Mouse (Mus musculus) stomach, embryonic 15.5 days (tissue): ENCODE measurements around the gene Pou3f3. TPM values are rescaled to one million over a fixed set of nuclear protein-coding genes. Genes with fewer than 3 reads are reported as not detected.

Experiments used
- ATAC-seq: fragments of 200-750 bp; cut with Nextera tagmentation; 2 replicates; pipeline ENCODE4 v1.8.0; 2017; ENCODE audit warnings: low read depth, moderate number of reproducible peaks, moderate TSS enrichment; ENCODE audit not compliant: insufficient read depth, low FRiP score
- H3K27ac ChIP-seq: fragments of 300-500 bp; sonication (generic); 2 replicates; pipeline ENCODE4 v1.5.1; 2015; ENCODE audit warnings: mild to moderate bottlenecking, inconsistent platforms
- H3K27me3 ChIP-seq: fragments of 300-500 bp; sonication (generic); replicated peaks from 2 replicates; pipeline ENCODE4 v1.6.1; 2015; ENCODE audit warnings: inconsistent platforms
- H3K36me3 ChIP-seq: fragments of 300-500 bp; sonication (generic); 2 replicates; pipeline ENCODE4 v1.6.1; 2015; ENCODE audit warnings: inconsistent platforms
- H3K4me1 ChIP-seq: fragments of 300-500 bp; sonication (generic); 2 replicates; pipeline ENCODE4 v1.6.1; 2015; ENCODE audit warnings: inconsistent platforms
- H3K4me2 ChIP-seq: fragments of 300-500 bp; sonication (generic); 2 replicates; pipeline ENCODE4 v1.6.1; 2015; ENCODE audit warnings: mild to moderate bottlenecking, inconsistent platforms
- H3K4me3 ChIP-seq: fragments of 300-500 bp; sonication (generic); replicated peaks from 2 replicates; pipeline ENCODE4 v1.5.1; 2015; ENCODE audit warnings: inconsistent platforms
- H3K9ac ChIP-seq: fragments of 300-500 bp; sonication (generic); 2 replicates; pipeline ENCODE4 v1.6.1; 2015; ENCODE audit warnings: inconsistent platforms
- H3K9me3 ChIP-seq: fragments of 300-500 bp; sonication (generic); 2 replicates; pipeline ENCODE4 v1.6.1; 2016; ENCODE audit warnings: inconsistent platforms
- WGBS: fragments of 180-500 bp; shearing (Covaris S2); methylation state at CpG from one replicate; pipeline ENCODE4 v1.1.7; 2015; 5-methylcytosine and 5-hydroxymethylcytosine counted together
- polyA plus RNA-seq: library from polyadenylated mRNA; unstranded; fragments of >200 nt; fragmentation: Nextera tagmentation; extraction: Ambion mirVana; gene quantifications from 2 replicates; pipeline ENCODE4 v1.2.1, GENCODE M21; 2015

The Pou3f3 gene
- polyA plus RNA-seq, 1 experiment from 2014 or later: 0.10 TPM

- peaks cover 14% of the 10 kb centered on the region for H3K4me1 ChIP-seq
- H3K27me3 ChIP-seq: peaks cover 91% of the 10 kb centered on the region
- H3K9ac ChIP-seq: no peak overlapping the region
- ATAC-seq: no peak
- no peak overlapping the region for H3K4me2 ChIP-seq
- 3% methylated on average over 12 of the region's 12 CpGs for WGBS
- no peaks in the 10 kb centered on the region for H3K9me3 ChIP-seq
- no peaks in the 10 kb centered on the region for H3K36me3 ChIP-seq
- no peak overlapping the region for H3K27ac ChIP-seq
- no peak overlapping the region; the same call in 1 of the 2 replicates for H3K4me3 ChIP-seq
Observed at GRCm38 (mm10) chr1:42687271-42687670, 8.3 kb upstream of the Pou3f3 start.

- H3K4me2 ChIP-seq: no peak overlapping the region
- peaks cover 14% of the 10 kb centered on the region for H3K4me1 ChIP-seq
- no peak overlapping the region for H3K9ac ChIP-seq
- WGBS: 6% methylated on average over 7 of the region's 7 CpGs
- no peak overlapping the region for H3K27ac ChIP-seq
- no peak for ATAC-seq
- no peaks in the 10 kb centered on the region for H3K36me3 ChIP-seq
- H3K9me3 ChIP-seq: no peaks in the 10 kb centered on the region
- no peak overlapping the region for H3K4me3 ChIP-seq
- H3K27me3 ChIP-seq: peaks cover 96% of the 10 kb centered on the region
Observed at GRCm38 (mm10) chr1:42687756-42688540, 7.6 kb upstream of the Pou3f3 start.

- H3K36me3 ChIP-seq: no peaks in the 10 kb centered on the region
- 9% methylated on average over 4 of the region's 4 CpGs for WGBS
- peaks cover 14% of the 10 kb centered on the region for H3K4me1 ChIP-seq
- no peak overlapping the region for H3K4me2 ChIP-seq
- no peak overlapping the region for H3K9ac ChIP-seq
- no peaks in the 10 kb centered on the region for H3K9me3 ChIP-seq
- H3K27me3 ChIP-seq: peaks cover 97% of the 10 kb centered on the region
- H3K27ac ChIP-seq: no peak overlapping the region
- no peak overlapping the region for H3K4me3 ChIP-seq
- ATAC-seq: no peak
Observed at GRCm38 (mm10) chr1:42688541-42689125, 6.9 kb upstream of the Pou3f3 start.

GRCm38 (mm10) chr1:42690024-42690575 lies 5.5 kb upstream of the Pou3f3 start:
- no peaks in the 10 kb centered on the region for H3K36me3 ChIP-seq
- H3K4me3 ChIP-seq: no peak overlapping the region
- no peaks in the 10 kb centered on the region for H3K9me3 ChIP-seq
- 4% methylated on average over 4 of the region's 4 CpGs for WGBS
- H3K9ac ChIP-seq: no peak overlapping the region
- no peak overlapping the region for H3K4me2 ChIP-seq
- ATAC-seq: no peak
- H3K27ac ChIP-seq: no peak overlapping the region
- H3K27me3 ChIP-seq: peaks cover 97% of the 10 kb centered on the region
- peaks cover 15% of the 10 kb centered on the region; the same call in 1 of the 2 replicates for H3K4me1 ChIP-seq

- no peaks in the 10 kb centered on the region for H3K9me3 ChIP-seq
- H3K4me3 ChIP-seq: no peak overlapping the region
- no peaks in the 10 kb centered on the region for H3K36me3 ChIP-seq
- peaks cover 24% of the 10 kb centered on the region for H3K4me1 ChIP-seq
- H3K4me2 ChIP-seq: no peak overlapping the region
- WGBS: 2% methylated on average over 9 of the region's 9 CpGs
- no peak overlapping the region for H3K27ac ChIP-seq
- H3K9ac ChIP-seq: no peak overlapping the region
- no peak for ATAC-seq
- H3K27me3 ChIP-seq: peaks cover 95% of the 10 kb centered on the region
Observed at GRCm38 (mm10) chr1:42691202-42692170, 4.1 kb upstream of the Pou3f3 start.

GRCm38 (mm10) chr1:42692221-42692620 lies 3.3 kb upstream of the Pou3f3 start:
- H3K27ac ChIP-seq: no peak overlapping the region
- 6% methylated on average over 1 of the region's 1 CpGs for WGBS
- H3K27me3 ChIP-seq: peaks cover 93% of the 10 kb centered on the region
- ATAC-seq: no peak
- no peak overlapping the region for H3K4me2 ChIP-seq
- H3K36me3 ChIP-seq: no peaks in the 10 kb centered on the region
- no peaks in the 10 kb centered on the region for H3K9me3 ChIP-seq
- H3K4me1 ChIP-seq: peaks cover 27% of the 10 kb centered on the region
- H3K4me3 ChIP-seq: no peak overlapping the region
- H3K9ac ChIP-seq: no peak overlapping the region

GRCm38 (mm10) chr1:42693101-42693715 lies 2.4 kb upstream of the Pou3f3 start:
- H3K27me3 ChIP-seq: peaks cover 93% of the 10 kb centered on the region
- peak overlapping the region; percentile 51; the same call in 1 of the 2 replicates for H3K4me2 ChIP-seq
- ATAC-seq: no peak
- WGBS: under 1% methylated on average over 21 of the region's 21 CpGs
- no peaks in the 10 kb centered on the region for H3K36me3 ChIP-seq
- peaks cover 37% of the 10 kb centered on the region for H3K4me1 ChIP-seq
- H3K27ac ChIP-seq: no peak overlapping the region
- H3K9ac ChIP-seq: no peak overlapping the region
- peak overlapping the region; percentile 32; the same call in 1 of the 2 replicates for H3K4me3 ChIP-seq
- H3K9me3 ChIP-seq: no peaks in the 10 kb centered on the region

- peak overlapping the region; percentile 51 for H3K4me2 ChIP-seq
- no peak overlapping the region for H3K9ac ChIP-seq
- no peak for ATAC-seq
- peaks cover 93% of the 10 kb centered on the region for H3K27me3 ChIP-seq
- under 1% methylated on average over 22 of the region's 22 CpGs for WGBS
- no peaks in the 10 kb centered on the region for H3K9me3 ChIP-seq
- no peaks in the 10 kb centered on the region for H3K36me3 ChIP-seq
- H3K4me3 ChIP-seq: peak overlapping the region; percentile 32
- H3K27ac ChIP-seq: no peak overlapping the region
- H3K4me1 ChIP-seq: peaks cover 42% of the 10 kb centered on the region
Observed at GRCm38 (mm10) chr1:42693852-42694251, 1.7 kb upstream of the Pou3f3 start.

- WGBS: under 1% methylated on average over 20 of the region's 26 CpGs
Observed at GRCm38 (mm10) chr1:42694290-42694664, 1.3 kb upstream of the Pou3f3 start.

GRCm38 (mm10) chr1:42694665-42695577 lies 647 bp upstream of the Pou3f3 start:
- ATAC-seq: no peak
- Histone ChIP-seq H3K27me3 (peaks cover 91% of the 10 kb centered on the region), H3K27ac (no peak overlapping the region), H3K9ac (no peak overlapping the region), H3K36me3 (no peaks in the 10 kb centered on the region), H3K9me3 (no peaks in the 10 kb centered on the region), H3K4me1 (peaks cover 42% of the 10 kb centered on the region), H3K4me3 (peak overlapping the region; percentile 32), H3K4me2 (peak overlapping the region; percentile 51)
- under 1% methylated on average over 57 of the region's 60 CpGs for WGBS

More at GRCm38 (mm10) chr1:42694290-42694664, 1.3 kb upstream of the Pou3f3 start:
- peaks cover 93% of the 10 kb centered on the region for H3K27me3 ChIP-seq
- no peaks in the 10 kb centered on the region for H3K9me3 ChIP-seq
- no peak overlapping the region for H3K9ac ChIP-seq
- H3K27ac ChIP-seq: no peak overlapping the region
- peak overlapping the region; percentile 32 for H3K4me3 ChIP-seq
- H3K4me2 ChIP-seq: peak overlapping the region; percentile 51
- no peaks in the 10 kb centered on the region for H3K36me3 ChIP-seq
- ATAC-seq: no peak
- H3K4me1 ChIP-seq: peaks cover 42% of the 10 kb centered on the region
